Mouse (Mus musculus) right cerebral cortex, adult 18-20 months (tissue): ENCODE data around the gene Ahnak.
"Not testable (repeated sequence)": the region's sequence is repeated elsewhere in the genome, so short reads cannot be mapped to it uniquely, and the experiment has no call there.

Experiments
- DNase-seq: peaks from one replicate; pipeline ENCODE4 v3.0.0; 2022; ENCODE audit warnings: mixed read lengths

Ahnak gene

DNA sequence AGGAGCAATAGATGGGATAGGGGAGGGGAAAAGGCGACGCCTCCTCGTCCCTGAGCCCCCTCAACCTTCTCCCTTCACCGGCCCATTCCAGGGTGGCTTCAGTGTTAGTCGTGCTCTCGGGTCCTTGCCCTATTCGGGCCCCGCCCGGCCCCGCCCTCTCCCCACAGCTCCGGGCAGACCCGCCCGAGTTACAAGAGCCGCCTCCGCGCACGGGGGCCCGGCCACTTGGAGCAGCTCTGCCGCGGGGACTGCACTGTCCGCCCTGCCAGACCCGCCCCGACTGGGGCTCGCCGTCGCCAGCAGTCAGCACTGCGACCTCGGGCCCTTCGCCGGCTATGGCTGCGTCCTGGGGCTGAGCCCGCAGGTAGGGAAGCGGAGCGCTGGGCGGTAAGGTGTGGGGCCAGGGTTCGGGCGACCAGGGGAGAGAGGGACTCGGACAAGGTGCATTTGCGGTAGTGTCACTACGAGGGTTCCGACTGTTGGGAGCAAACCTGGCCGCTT, at the start of gene Ahnak:
Gene Ahnak, plus strand, starts transcription at position 219 of the 501 bp plus-strand sequence.
- DNase-seq: no peak

DNA sequence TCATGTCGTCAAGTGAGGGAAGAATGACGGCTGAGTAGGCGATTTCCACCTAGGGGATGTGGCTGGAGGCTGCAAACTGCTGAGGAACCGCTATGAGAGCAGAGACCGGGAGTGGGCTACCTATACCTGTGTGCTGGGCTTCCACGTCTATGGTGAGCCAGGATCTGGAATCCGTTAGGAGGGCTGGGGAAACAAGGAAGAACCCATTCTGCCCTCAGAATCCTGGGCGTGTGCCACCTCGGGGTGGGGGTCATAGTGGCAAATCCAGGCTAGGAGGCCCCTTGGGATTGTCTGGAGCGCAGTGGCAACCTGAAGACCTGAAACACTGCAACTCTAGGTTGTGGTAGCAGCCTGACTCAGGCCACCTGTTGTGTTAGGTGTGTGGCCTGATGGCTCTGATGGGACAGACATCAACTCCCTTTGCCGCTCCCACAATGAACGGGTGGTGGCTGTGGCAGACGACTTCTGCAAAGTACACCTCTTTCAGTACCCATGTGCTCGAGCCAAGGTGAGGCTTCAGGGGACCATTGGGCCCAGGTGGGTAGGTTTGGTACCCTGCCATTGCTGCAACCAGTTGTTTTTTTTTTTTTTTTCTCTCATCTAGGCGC, 48.5 kb upstream of the Ahnak start:
- DNase-seq: no peak

DNA sequence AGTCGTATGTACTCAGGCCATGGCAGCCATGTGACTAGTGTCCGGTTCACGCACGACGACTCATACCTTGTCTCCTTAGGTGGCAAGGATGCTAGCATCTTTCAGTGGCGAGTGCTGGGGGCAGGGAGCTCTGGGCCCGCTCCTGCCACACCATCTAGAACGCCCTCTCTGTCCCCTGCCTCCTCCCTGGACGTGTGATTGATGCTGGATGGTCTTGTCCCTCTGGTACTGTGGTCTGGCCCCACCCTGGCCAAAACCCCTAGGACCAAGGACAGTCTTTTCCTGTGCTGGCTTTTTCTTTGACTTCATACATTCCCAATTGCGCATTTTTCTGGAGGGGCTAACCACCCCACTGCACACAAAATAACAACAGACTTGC, 48.0 kb upstream of the Ahnak start:
- DNase-seq: no peak

DNA sequence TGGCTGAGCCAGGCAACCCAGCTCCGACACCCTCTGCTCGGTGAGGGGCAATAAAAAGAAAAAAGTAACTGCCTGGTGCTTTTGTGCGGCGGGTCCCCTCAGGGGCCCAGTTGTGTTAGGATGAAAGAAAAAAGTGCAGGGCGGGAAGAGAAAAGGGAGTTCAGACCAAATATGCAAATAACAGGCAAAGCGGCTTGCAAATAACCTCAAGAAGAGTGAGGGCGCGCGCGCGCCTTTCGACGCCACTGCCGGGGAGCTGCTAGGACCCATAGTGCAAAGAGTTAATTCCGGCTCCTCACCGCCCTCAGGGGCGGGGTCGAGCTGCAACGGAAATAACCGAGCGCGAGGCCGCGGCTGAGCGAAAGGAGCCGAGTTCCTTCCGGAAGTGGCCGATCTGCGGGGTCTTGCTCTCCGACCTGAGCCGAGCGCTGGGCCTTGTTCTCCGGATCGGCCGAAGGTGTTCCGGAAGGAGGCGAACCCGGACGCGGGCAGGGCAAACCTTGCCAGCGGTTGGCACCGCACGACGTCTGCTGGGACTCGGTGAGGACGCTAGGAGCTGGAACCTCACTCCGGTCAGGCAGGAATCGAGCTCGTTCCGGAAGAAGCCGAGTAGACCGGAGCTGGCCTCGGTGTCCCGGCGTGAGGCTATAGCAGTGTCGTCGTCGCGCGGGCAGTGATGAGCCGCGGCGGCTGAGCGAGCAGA, 47.4 kb upstream of the Ahnak start, which contains the start of gene Mta2:
Gene Mta2, plus strand, starts transcription at position 361 of the 703 bp plus-strand sequence.
- DNase-seq: peak; percentile 94

DNA sequence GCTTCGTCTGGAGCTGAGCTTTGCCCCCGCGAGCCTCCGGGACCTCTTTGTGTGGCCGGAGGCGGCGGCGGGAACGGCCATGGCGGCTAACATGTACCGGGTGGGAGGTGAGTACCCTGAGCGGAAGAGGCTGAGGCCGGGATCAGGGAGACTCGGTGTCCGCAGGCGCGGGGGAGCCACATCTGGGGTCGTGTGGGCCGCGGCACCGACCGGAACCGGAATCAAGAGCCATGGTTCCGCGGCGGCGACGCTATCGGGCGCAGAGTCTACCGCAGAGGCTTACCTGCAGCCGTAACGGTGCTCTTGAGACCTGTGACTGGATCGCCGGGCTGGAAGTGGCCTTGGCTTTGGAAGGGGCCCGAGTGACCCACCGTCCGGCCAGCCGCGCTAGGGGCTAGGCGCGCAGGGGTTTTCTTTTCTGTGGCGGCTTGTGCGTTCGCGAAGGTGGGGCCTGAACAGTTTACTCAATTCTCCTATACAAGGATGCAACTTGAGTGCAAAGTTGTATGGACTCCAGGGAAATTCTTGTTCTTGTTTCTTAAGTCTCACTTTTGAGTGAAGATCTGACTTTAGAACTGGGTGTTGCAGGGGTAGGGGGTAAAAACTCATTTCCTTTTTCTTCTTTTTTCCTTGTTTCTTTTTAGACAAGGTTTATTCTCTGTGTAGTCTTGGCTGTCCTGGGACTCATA, 46.7 kb upstream of the Ahnak start:
- DNase-seq: peak; percentile 51

DNA sequence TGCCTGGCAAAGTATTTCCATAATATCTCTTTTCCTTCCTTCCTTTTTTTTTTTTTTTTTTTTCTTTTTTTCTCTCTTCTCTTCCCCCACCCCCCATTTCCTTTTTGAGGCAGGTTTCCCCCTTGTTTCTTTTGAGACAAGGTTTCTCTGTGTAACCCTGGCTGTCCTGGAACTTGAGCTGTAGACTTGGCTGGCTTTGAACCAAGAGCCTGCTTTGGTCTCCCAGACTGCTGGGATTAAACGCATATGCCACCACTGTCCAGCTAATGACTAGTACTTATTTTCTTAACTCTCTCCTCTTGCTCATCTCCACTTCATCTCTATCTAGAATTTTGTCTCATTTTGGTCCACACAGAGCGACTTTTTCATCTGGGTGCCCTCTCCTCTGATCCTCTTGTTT, 46.0 kb upstream of the Ahnak start:
- DNase-seq: no peak

DNA sequence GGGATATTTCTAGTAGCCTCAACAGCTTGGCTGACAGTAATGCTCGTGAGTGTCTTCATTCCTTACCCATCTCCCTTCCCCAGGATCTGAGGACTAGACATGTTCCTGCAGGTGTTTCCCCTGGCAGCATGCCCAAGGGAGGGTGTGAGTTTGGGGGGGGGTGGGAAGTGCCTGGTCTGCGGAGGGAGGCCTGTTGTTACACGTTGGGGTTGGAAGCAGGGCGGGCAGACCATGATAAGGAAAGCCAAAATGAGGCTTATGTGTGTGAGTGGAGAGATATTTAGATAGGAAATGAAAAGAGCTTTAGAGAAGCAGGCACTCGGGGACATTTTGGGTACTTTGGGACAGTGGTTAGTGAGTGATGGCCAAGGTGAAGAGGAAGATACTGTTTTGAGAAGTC, 45.0 kb upstream of the Ahnak start:
- DNase-seq: no peak

DNA sequence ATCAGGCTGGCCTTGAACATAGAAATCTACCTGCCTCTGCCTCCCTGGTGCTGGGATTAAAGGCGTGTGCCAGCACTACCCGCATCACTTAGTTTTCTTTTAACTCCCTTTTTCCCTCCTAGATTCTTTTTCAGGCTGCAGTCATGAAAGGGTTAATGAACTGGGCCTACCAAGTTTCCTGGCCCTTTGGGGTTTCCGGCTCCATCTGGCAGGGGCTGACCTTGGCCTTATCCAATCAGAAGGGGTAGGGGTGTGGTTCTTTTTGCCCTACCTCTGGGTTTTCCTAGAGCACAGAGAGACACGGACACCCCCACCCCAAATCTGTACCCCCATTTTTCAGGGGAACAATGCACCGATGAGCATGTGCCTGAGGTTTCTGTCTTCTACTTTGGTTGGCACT, 44.3 kb upstream of the Ahnak start:
- DNase-seq: no peak

DNA sequence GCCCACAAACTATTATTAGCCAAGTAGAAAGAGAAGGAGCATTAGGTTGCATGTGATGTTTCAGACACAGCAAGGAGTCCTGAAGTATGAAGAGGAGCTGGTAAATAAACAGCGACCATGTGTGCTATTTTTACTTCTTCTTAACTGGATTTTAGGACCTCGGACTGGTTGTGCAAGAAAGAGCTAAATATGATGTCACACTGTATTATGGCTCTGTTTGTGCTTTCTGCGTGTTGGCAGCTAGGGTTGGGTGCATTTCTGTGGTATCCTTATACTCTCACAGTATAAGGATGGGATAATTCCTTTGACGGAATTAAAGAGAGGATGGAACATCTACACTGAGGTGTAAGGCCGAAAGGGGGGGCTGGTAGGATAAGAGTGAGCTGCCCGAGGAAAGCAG, 43.8 kb upstream of the Ahnak start:
- no peak for DNase-seq

DNA sequence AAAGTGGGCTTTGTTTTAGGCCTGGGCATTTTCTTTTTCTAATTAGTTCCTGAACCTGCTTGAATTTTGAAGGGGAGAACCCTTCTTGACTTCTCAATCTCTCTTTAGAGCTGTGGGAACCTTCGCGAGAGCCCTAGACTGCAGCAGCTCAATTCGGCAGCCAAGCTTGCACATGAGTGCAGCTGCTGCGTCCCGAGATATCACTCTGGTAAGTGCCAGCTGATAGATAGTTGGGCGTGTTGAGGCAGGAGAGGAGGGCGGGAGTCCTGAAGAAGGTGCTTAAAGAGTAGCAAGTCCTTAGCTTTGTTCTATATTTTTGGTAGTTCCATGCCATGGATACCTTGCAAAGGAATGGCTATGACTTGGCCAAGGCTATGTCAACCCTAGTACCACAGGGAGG, 42.2 kb upstream of the Ahnak start:
- no peak for DNase-seq

DNA sequence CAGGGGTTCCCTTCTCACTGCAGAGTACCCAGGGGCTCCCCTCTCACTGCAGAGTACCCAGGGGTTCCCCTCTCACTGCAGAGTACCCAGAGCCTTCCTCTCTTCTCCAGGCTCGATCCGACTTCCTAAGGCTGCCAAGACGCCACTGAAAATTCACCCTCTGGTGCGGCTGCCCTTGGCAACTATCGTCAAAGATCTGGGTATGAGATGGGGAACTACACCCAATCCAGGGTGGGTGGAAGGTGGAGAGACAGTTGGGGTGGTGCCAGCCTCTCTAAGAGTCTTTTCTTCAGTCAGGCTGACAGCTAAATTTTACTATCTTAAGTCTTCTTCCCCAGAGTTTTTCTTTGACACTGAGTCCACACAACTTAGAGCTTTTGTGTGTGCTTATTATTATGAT, 38.9 kb upstream of the Ahnak start:
- DNase-seq: no peak

DNA sequence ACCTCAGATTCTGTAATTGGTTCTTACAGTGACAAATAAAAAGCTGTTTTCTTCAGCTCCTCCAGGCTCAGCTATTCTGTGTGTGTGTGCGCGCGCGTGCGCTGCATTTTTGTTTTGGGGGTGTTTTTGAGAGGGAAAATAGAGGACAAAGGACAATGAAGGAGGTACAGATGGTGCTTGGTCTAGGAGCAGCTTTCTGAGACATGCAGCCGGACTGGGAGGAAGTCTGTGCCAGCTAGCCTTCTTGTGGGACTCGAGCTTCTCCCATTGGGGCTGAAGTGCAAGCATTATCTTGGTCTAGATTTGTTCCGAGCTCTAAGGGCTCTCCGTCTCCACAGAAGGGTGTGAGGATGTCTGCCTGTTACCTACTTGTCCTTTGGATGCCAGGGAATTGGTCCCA, 36.8 kb upstream of the Ahnak start:
- DNase-seq: no peak

DNA sequence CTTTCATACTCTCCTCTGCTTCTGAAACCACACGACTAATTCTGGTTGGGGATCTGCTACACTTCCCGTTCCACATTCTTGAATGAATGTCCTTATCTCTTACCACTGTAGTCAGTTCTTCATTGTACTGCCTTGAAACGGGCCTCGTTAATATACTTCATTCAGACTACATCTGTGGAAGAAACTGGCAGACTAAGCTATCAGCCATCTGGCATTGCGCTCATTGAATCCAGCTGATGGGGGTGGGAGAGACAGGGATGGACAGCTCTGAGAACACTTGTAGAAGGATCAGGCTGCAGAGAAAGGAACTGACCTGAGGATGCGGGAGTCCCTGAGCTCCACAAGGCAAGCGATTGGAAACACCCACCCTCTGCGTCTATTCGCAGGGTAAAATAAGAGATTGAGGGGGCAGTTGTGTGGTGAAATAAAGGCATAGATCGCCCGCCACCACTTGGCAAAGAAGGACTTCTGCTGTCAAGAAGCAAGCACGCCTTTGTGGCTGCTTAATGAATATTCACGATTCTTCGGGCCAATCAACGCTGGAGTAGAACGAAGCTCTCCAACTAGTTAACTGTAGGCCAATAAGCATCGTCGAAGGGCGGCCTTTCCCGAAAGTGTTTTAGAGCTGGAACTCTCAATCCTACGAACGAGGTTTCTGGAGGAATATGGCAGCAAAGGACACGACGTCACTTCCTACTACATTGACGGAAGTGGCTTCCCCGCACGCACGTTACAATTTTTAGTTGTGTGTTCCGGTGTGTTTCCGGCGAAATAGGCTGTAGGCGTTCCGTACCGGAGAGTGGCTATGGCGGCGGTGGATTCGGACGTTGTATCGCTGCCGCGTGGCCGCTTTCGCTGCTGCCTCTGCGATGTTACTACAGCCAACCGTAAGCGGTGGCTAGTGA, 35.7 kb upstream of the Ahnak start, which contains the start of gene Tut1:
Gene Tut1, plus strand, starts transcription at position 713 of the 905 bp plus-strand sequence.
- peak; percentile 95 for DNase-seq

DNA sequence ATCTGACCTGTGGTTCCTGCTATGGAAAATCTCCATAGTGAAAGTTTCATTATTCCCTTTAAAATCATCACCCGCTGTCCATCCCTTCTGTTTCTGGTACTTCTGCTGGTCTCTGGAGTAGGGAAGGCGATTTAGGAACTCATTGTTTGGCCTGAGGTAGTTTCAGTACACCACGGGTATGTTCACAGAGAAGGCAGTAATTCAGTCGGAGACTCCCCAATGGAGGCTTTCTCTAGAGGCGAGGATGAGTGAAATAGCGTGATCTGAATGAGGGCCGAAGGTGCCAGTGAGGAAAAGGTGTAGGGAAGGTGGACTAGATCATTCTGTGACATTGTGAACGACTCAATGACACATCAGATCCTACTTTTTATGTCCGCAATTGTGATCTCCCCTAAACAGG, 34.9 kb upstream of the Ahnak start:
- DNase-seq: no peak

DNA sequence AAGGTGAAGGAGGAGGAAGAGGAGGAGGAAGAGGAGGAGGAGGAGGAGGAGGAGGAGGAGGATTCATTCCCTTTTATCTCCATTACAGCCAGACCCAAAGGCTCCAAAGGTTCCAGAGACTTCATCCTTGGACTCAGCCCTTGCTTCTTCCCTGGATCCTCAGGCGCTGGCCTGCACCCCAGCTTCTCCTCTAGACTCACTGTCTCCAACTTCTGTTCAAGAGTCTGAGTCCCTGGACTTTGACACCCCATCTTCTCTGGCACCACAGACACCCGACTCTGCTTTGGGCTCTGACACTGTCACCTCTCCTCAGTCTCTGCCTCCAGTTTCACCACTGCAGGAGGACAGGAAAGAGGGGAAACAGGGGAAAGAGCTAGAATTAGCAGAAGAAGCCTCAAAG, 26.8 kb upstream of the Ahnak start:
- DNase-seq: no peak

DNA sequence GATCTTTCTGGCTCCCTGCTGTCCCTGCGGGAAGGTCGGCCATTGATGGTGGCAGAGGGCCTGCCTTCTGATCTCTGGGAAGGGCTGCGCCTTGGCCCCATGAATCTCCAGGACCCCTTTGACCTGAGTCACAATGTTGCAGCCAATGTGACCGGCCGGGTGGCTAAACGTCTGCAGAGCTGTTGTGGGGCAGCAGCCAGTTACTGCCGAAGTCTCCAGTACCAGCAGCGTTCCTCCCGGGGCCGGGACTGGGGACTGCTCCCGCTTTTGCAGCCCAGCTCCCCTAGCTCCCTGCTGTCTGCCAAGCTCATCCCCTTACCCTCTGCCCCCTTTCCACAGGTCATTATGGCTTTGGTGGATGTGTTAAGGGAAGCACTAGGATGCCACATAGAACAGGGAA, 24.0 kb upstream of the Ahnak start:
- DNase-seq: no peak

DNA sequence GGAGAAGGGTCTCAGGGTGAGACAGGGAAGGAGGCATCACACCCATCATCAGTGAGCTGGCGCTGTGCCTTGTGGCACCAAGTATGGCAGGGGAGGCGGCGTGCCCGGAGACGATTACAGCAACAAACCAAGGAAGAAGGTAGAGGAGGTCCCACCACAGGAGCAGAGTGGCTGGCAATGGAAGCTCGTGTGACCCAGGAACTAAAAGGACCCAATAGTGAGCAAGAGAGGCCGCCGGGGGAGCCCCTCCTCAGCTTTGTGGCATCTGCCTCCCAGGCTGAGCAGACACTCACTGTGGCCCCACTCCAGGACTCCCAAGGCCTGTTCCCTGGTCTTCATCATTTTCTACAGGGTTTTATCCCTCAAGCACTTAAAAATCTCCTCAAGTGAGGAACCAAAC, 23.3 kb upstream of the Ahnak start:
- no peak for DNase-seq

DNA sequence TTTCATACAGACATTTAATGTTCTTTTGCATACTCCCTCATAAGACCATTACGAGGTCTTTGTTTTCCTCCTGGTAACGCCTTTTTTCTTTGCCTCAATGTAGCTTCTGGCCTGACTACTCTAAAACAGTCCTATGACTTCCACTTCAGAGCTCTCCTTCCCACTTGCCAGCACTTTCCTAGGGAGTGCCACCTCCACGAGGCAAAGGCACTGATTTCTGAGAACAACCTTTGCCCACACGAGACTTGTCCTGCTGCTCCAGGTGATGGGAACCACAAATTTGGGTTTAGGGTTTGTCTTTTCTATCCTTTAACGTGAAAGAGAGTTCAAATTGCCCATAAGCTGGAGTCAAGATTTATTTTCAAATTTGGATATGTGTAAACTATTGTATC, 22.9 kb upstream of the Ahnak start:
- no peak for DNase-seq

DNA sequence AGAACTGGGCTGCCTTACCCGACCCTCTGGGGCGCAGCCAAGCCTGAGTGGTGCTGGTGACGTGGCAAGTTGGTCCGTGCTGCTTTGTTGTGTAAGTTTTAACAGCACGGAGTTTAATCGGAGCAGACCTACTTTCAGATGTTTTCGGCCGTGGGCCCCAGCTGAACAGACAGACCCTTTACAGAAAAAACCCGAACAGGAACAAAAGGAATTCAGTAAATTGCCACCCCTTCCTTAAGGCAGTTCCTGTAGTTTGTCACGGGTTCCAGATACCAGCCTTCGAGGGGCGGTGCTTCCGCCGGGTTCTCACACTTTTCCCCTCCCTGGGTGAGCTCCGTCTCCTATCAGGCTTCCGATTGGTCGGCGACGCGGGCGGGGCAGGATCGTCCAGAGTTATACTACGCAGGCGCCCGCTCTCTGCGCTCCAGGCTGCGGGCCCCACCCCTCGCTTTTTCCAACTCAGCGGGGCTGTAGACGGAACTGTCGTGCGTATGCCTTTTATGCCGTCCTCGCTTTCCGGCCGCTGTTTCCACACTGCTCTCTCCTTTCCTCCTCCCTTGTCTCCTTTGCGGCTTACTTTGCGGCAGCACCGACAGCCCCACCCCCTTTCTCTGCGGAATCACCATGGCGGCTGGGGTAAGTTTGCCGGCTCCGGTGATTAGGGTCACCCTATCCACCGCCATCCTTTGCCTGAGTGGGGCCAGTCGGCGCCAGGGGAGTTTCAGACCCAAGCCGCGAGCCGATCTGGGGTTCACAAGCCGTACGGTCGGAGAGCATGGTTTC, 22.3 kb upstream of the Ahnak start, which contains the start of gene Eef1g:
Gene Eef1g, plus strand, starts transcription at position 452 of the 783 bp plus-strand sequence.
- peak; percentile 100 for DNase-seq

DNA sequence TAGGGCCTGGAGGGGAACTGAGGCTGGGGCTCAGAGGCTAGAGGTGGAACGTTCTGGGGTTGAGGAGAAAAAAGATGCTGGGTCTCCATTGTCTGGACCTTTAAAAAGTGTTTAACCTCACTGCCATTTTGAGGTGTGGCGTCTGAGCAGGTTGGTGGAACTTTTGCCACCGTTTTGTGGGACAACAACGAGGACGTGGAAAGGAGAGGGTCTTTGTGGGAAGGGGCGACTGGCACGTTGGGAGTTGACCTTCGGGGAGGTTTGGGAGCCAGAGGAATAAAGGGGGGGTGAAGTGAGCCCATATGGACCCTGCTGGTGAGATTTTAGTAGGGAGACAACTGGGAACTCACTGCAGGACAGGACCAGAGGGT, 21.7 kb upstream of the Ahnak start:
- DNase-seq: no peak

DNA sequence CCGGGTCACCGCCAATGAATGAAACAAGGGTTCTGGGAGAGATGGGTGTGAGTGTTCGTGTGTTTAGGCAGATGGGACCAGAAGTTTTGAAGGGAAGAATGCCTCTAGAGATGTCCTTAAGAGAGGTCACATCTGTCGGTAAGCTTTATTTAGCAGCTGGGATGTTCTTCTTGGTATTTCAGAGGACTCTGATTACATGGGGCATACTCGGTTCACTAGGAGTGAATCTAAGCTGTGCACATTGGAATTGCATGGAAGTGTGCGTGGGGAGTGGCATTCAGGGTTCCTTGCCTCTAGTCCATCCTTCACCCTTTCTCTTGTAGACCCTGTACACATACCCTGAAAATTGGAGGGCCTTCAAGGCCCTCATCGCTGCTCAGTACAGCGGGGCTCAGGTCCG, 21.2 kb upstream of the Ahnak start:
- DNase-seq: no peak

DNA sequence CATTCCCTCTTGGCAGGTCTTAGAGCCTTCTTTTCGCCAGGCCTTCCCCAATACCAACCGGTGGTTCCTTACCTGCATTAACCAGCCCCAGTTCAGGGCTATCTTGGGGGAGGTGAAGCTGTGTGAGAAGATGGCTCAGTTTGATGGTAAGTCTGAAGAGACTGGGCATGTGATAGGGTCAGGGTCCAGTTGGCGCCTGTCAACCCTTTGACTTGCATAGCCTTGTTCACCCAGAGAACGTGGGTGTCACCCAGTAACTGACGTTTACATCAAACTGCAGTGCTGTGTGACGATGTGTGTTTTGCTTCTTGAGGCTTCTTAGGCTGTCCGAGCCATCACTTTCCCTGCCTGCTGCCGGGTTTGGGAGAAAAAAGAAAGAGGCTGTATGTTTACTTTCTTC, 16.6 kb upstream of the Ahnak start:
- DNase-seq: not testable (repeated sequence)
